Mouse (Mus musculus): ENCODE results near the gene Fbxo31.

DNA sequence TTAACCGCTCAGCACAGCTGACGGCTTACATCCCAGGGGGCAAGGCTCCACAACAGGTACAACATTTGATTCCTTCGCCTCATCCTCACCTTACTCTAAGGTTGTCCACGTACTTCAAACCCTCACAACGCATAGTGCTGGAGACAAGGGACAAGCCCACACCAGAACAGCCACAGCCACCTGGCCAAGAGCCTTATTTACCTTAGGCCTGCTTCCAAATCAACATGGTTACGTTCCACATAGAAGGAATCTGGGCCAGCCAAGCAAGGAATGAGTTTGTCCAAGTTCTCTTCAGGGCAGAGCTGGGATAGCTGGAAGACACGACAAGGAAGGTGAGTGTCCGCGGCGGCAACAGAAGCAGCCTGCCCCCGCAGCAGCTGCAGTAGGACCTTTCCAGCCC, 31.3 kb upstream of the Fbxo31 start:
- no peak for TF ChIP-seq CTCF (IDR thresholded peaks at IDR 0.05; ENCODE audit: extremely low read depth, insufficient read length, insufficient replicate concordance, low read depth, low read length)
- TF ChIP-seq POLR2A (IDR thresholded peaks at IDR 0.05; ENCODE audit: low read depth, low read length), result no peak

All from small intestine, adult 2 months (tissue).